Mouse (Mus musculus) lung, embryonic 15.5 days (tissue): Measurements from ENCODE around the gene Shc4. TPM values are rescaled to one million over a fixed set of nuclear protein-coding genes. Genes with fewer than 3 reads are reported as not detected.
A peak's percentile ranks its signal among the peaks of the same experiment; 100 is the strongest.

ENCODE experiments used
- ATAC-seq: fragments of 200-750 bp; cut with Nextera tagmentation; 2 replicates; pipeline ENCODE4 v1.8.0; 2017; ENCODE audit warnings: moderate number of reproducible peaks, borderline replicate concordance; ENCODE audit not compliant: low FRiP score, low TSS enrichment; ENCODE audit errors: extremely low read depth
- H3K27ac ChIP-seq: fragments of 300-500 bp; sonication (generic); 2 replicates; pipeline ENCODE4 v1.5.1; 2015; ENCODE audit warnings: moderate library complexity, mild to moderate bottlenecking, inconsistent platforms
- H3K27me3 ChIP-seq: fragments of 300-500 bp; sonication (generic); 2 replicates; pipeline ENCODE4 v1.6.1; 2015; ENCODE audit warnings: inconsistent platforms
- H3K36me3 ChIP-seq: fragments of 300-500 bp; sonication (generic); 2 replicates; pipeline ENCODE4 v1.6.1; 2015; ENCODE audit warnings: inconsistent platforms
- H3K4me1 ChIP-seq: fragments of 300-500 bp; sonication (generic); 2 replicates; pipeline ENCODE4 v1.6.1; 2015; ENCODE audit warnings: inconsistent platforms
- H3K4me2 ChIP-seq: fragments of 300-500 bp; sonication (generic); 2 replicates; pipeline ENCODE4 v1.6.1; 2015; ENCODE audit warnings: inconsistent platforms, mild to moderate bottlenecking, moderate library complexity
- H3K4me3 ChIP-seq: fragments of 300-500 bp; sonication (generic); 2 replicates; pipeline ENCODE4 v1.5.1; 2015; ENCODE audit warnings: mild to moderate bottlenecking, inconsistent platforms
- H3K9ac ChIP-seq: fragments of 300-500 bp; sonication (generic); 2 replicates; pipeline ENCODE4 v1.6.1; 2015; ENCODE audit warnings: inconsistent platforms
- H3K9me3 ChIP-seq: fragments of 300-500 bp; sonication (generic); 2 replicates; pipeline ENCODE4 v1.6.1; 2016; ENCODE audit warnings: inconsistent platforms
- WGBS: fragments of 180-500 bp; shearing (Covaris S2); methylation state at CpG from one replicate; pipeline ENCODE4 v1.1.7; 2015; 5-methylcytosine and 5-hydroxymethylcytosine counted together
- polyA plus RNA-seq: library from polyadenylated mRNA; unstranded; fragments of >200 nt; fragmentation: Nextera tagmentation; extraction: Ambion mirVana; gene quantifications from 2 replicates; pipeline ENCODE4 v1.2.1, GENCODE M21; 2015

The Shc4 gene
- polyA plus RNA-seq, 1 experiment from 2014 or later, result 1.3 TPM

DNA sequence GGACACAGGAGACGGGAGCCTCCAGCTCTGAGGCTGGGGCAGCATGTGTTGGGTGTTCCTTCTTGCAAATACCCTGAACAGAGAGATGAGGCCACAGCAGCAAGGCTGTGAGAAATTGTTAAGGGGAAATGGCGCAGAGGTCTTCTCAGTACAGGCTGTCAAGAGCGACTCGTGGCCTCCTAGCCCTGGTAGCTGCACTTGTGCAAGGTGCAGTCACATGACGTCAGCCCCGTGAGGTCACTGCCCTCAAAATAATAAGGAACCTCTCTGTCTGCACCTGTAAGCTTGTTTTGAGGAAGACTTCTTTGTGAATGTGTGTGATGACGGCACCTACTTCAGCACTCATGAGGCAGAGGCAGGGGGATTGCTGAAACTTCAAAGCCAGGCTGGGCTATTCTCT, 40.1 kb downstream of the Shc4 start:
- Histone ChIP-seq H3K36me3 (no peaks in the 10 kb centered on the region), H3K9me3 (no peaks in the 10 kb centered on the region), H3K4me2 (no peak overlapping the region), H3K4me3 (no peak overlapping the region), H3K4me1 (peaks cover 10% of the 10 kb centered on the region; the same call in 1 of the 2 replicates), H3K27me3 (peaks cover 11% of the 10 kb centered on the region; the same call in 1 of the 2 replicates), H3K9ac (no peak overlapping the region), H3K27ac (no peak overlapping the region)
- ATAC-seq, result no peak
- 70% methylated on average over 7 of the region's 7 CpGs for WGBS

DNA sequence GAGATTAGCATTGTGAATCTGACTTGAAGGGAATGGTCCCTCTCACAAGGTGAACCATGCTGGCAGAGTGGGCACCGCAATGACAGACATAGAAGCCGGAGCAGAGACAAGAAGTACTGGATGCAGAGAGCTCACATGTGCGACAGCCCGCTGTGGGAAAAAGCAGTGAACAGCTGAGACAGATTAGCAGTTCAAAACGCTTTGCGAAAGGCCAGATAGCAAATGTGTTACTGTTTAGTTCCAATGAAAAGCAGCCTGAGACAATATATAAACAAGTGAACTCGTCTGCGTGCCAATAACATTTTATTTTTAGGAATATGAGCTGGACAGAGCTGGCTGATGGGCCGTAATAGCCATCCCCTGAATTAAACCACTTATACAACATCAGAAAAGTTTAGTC, 42.1 kb downstream of the Shc4 start:
- peak; percentile 41; the same call in 1 of the 2 replicates for ATAC-seq

DNA sequence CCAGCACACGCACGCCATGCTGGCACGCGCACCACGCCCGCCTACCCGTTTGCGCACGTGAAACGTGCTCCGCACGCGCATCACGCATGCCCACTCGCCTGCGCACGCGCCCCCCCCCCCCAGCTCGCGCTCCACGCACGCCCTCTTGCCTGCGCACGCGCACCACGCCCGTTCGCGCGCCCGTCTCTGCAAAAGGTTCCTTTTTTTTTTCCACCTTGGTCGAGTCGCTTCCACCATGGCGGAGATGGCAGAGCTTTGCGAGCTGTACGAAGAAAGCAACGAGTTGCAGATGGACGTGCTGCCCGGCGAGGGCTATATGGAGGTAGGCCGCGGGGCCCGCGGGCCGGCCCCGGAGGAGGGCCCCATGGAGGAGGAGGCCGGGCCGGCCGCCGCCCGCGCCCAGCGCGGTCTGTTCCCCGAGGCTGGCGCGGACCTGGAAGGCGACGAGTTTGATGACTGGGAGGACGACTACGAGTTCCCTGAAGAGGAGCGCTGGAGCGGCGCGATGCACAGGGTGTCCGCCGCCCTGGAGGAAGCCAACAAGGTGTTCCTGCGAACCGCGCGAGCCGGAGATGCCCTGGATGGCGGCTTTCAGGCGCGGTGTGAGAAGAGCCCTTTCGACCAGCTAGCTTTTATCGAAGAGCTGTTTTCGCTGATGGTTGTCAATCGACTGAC, 50.9 kb downstream of the Shc4 start, which contains the start of gene Eid1:
Gene Eid1, plus strand, starts transcription at position 139 of the 675 bp plus-strand sequence.
- H3K4me2 ChIP-seq, result peak within 1 kb of the TSS; percentile 81
- peak within 1 kb of the TSS; percentile 80 for H3K9ac ChIP-seq
- under 1% methylated on average over 66 of the region's 79 CpGs for WGBS
- H3K27ac ChIP-seq, result peak within 1 kb of the TSS; percentile 80
- peak within 1 kb of the TSS; percentile 82 for H3K4me3 ChIP-seq
- ATAC-seq, result peak; percentile 92
- no peaks in the 10 kb centered on the region for H3K9me3 ChIP-seq
- no peaks in the 10 kb centered on the region for H3K36me3 ChIP-seq
- peaks cover 9% of the 10 kb centered on the region for H3K4me1 ChIP-seq
- no peaks in the 10 kb centered on the region for H3K27me3 ChIP-seq

More for the DNA sequence above, 42.1 kb downstream of the Shc4 start:
- Histone ChIP-seq H3K9me3 (no peaks in the 10 kb centered on the region), H3K4me1 (peaks cover 10% of the 10 kb centered on the region; the same call in 1 of the 2 replicates), H3K9ac (no peak overlapping the region), H3K27me3 (peaks cover 11% of the 10 kb centered on the region; the same call in 1 of the 2 replicates), H3K36me3 (no peaks in the 10 kb centered on the region), H3K4me3 (no peak overlapping the region), H3K27ac (no peak overlapping the region), H3K4me2 (no peak overlapping the region)
- WGBS, result 48% methylated on average over 9 of the region's 9 CpGs

DNA sequence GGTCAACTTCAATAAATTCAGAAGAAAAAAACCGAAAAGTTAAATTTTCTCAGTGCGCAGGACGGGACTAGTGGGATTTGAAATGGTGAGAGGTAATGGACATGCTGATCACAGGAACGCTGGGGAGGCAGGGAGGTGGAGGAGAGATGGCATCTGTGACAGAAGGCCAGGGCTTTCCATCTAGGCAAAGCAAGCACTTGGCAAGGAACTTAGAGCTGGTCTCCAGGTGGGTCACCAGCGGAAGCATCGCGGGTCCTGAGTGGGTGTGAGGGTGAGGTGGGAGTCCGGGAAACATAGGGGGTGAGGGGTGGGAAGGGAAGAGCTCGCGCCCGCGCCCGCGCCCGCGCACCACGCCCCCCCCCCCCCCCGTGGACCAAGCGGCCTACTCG, 51.4 kb downstream of the Shc4 start:
- Histone ChIP-seq H3K4me2 (peak overlapping the region; percentile 81), H3K27me3 (no peaks in the 10 kb centered on the region), H3K9me3 (no peaks in the 10 kb centered on the region), H3K4me1 (peaks cover 9% of the 10 kb centered on the region), H3K9ac (peak overlapping the region; percentile 80), H3K36me3 (no peaks in the 10 kb centered on the region), H3K4me3 (peak overlapping the region; percentile 82), H3K27ac (peak overlapping the region; percentile 80)
- ATAC-seq, result no peak
- WGBS, result 23% methylated on average over 8 of the region's 20 CpGs

DNA sequence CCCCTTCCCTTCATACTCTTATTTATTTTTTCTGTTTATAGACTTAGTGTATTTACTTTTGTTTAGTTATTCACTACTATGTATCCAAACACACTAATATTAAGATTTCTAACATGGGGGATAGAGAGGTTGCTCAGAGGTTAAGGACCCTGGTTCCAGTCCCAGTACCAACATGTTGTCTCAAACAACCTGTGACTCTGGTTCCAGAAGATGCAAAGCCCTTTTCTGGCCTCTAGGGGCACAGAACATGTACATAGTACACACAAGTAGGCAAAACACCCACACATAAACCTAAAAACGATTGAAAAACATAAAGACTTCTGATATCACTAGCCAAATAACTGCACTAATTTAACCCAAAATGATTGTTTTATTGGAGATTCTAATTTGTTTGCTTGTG, 53.1 kb downstream of the Shc4 start:
- ATAC-seq, result no peak
- no peaks in the 10 kb centered on the region for H3K9me3 ChIP-seq

DNA sequence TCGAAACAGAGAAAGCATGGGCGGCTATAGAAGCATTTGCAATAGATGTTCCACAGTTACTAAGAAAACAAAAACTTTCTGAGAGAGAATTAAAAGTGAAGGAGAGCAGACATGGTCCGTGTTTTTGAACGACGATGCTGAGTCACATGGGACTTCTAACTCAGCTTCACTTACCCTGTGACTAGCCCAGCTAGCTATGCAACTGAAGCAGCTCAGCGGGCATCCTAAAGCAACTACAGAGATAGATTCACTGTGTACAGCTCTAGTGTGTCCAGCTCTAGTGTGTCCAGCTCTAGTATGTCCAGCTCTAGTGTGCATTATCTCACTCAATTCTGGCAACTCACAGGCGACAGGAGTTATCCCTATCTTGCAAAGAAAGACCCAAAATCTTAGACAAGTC, 56.2 kb downstream of the Shc4 start:
- no peak for ATAC-seq
- no peaks in the 10 kb centered on the region for H3K36me3 ChIP-seq
- H3K27ac ChIP-seq, result no peak overlapping the region
- H3K4me2 ChIP-seq, result no peak overlapping the region
- H3K27me3 ChIP-seq, result no peaks in the 10 kb centered on the region
- H3K4me1 ChIP-seq, result no peaks in the 10 kb centered on the region
- no peaks in the 10 kb centered on the region for H3K9me3 ChIP-seq
- no peak overlapping the region for H3K9ac ChIP-seq
- 79% methylated on average over 7 of the region's 7 CpGs for WGBS
- H3K4me3 ChIP-seq, result no peak overlapping the region

More for the DNA sequence above, 53.1 kb downstream of the Shc4 start:
- Histone ChIP-seq H3K36me3 (no peaks in the 10 kb centered on the region), H3K4me1 (peaks cover 9% of the 10 kb centered on the region), H3K9ac (no peak overlapping the region), H3K4me3 (no peak overlapping the region), H3K27ac (no peak overlapping the region), H3K27me3 (no peaks in the 10 kb centered on the region), H3K4me2 (no peak overlapping the region)
- WGBS, result 36% methylated on average over 1 of the region's 1 CpGs

DNA sequence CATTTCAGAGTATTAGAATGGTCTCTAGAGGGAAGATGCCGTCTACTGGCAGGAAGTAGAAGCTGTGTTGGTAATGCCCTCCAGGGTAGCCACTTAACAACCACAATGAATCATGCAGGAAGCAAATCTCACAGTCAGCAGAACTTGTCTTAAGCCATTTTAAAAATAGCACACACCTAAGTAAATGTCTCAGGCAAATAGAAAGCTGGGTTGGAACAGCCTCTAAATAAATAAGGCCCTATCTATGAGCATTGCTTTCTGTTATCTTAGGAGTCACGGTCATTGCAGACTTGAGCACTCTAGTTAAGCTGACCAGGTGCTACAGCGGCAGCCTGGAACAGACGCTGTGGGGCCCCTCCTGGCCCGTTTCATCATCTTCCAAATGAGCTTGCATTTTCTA, 56.8 kb downstream of the Shc4 start:
- ATAC-seq, result no peak
- H3K9me3 ChIP-seq, result no peaks in the 10 kb centered on the region
- H3K9ac ChIP-seq, result no peak overlapping the region
- H3K4me1 ChIP-seq, result no peaks in the 10 kb centered on the region
- no peaks in the 10 kb centered on the region for H3K27me3 ChIP-seq
- no peak overlapping the region for H3K27ac ChIP-seq
- H3K36me3 ChIP-seq, result no peaks in the 10 kb centered on the region
- WGBS, result 33% methylated on average over 5 of the region's 5 CpGs
- H3K4me2 ChIP-seq, result no peak overlapping the region
- H3K4me3 ChIP-seq, result no peak overlapping the region

DNA sequence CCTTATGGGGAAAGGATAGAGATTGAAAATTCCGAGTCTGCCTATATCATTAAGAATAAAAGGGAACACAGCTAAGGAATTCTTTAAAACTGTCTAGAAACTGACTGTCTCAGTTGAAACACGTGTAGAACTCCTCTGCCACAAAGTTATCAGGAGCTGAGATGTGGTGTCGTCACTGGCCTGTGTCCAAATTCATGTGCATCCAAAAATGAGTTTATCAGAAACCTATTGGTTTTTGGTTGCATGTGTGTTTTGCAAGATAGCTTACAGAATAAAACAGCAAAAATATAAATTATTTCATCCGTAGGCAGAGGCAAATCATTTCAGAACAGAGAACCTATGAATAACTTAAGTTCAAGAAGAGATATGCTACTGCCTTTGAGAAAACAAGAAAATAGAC, 57.3 kb downstream of the Shc4 start:
- no peaks in the 10 kb centered on the region for H3K36me3 ChIP-seq
- H3K9ac ChIP-seq, result no peak overlapping the region
- no peaks in the 10 kb centered on the region for H3K9me3 ChIP-seq
- H3K4me1 ChIP-seq, result no peaks in the 10 kb centered on the region
- 62% methylated on average over 4 of the region's 4 CpGs for whole genome bisulfite sequencing
- no peak overlapping the region for H3K4me3 ChIP-seq
- H3K27me3 ChIP-seq, result no peaks in the 10 kb centered on the region
- no peak for ATAC-seq
- no peak overlapping the region for H3K4me2 ChIP-seq
- no peak overlapping the region for H3K27ac ChIP-seq

GRCm38 (mm10) chr2:125665909-125666308, 58.0 kb downstream of the Shc4 start:
- H3K9me3 ChIP-seq, result no peaks in the 10 kb centered on the region
- no peak overlapping the region for H3K27ac ChIP-seq
- no peaks in the 10 kb centered on the region for H3K36me3 ChIP-seq
- 80% methylated on average over 4 of the region's 4 CpGs for WGBS
- H3K27me3 ChIP-seq, result no peaks in the 10 kb centered on the region
- no peak overlapping the region for H3K4me3 ChIP-seq
- H3K9ac ChIP-seq, result no peak overlapping the region
- peaks cover 1% of the 10 kb centered on the region; the same call in 1 of the 2 replicates for H3K4me1 ChIP-seq
- no peak for ATAC-seq
- no peak overlapping the region for H3K4me2 ChIP-seq

DNA sequence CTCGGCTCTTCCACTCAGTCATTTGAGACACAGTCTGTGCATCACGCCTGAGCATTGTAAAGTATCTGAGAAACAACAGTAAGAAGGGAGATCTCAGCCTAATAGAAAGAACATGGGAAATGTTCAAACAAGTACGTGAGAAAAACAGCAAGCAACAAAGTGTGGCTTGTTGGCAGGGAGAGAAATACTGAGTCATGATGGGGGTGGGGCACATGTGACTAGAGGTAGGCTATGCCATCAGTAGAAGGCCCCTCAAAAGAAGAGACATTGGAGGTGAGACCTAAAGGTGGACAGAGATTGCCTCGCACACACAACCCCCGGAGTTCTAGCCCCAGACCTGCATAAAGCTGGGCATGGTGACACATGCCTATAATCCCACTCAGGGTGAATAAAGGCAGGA, 58.7 kb downstream of the Shc4 start:
- no peaks in the 10 kb centered on the region for H3K36me3 ChIP-seq
- no peak for ATAC-seq
- WGBS, result 84% methylated on average over 5 of the region's 5 CpGs

GRCm38 (mm10) chr2:125662517-125662916, 61.4 kb downstream of the Shc4 start:
- 94% methylated on average over 3 of the region's 3 CpGs for WGBS
- no peak overlapping the region for H3K4me3 ChIP-seq
- H3K9me3 ChIP-seq, result no peaks in the 10 kb centered on the region
- no peak for ATAC-seq
- no peak overlapping the region for H3K4me2 ChIP-seq
- H3K27me3 ChIP-seq, result no peaks in the 10 kb centered on the region
- no peak overlapping the region for H3K27ac ChIP-seq
- H3K36me3 ChIP-seq, result no peaks in the 10 kb centered on the region
- no peak overlapping the region for H3K9ac ChIP-seq
- peaks cover 9% of the 10 kb centered on the region; the same call in 1 of the 2 replicates for H3K4me1 ChIP-seq

More for the DNA sequence above, 58.7 kb downstream of the Shc4 start:
- H3K4me2 ChIP-seq, result no peak overlapping the region
- H3K4me3 ChIP-seq, result no peak overlapping the region
- no peak overlapping the region for H3K9ac ChIP-seq
- no peaks in the 10 kb centered on the region for H3K9me3 ChIP-seq
- H3K4me1 ChIP-seq, result peaks cover 8% of the 10 kb centered on the region; the same call in 1 of the 2 replicates
- no peak overlapping the region for H3K27ac ChIP-seq
- no peaks in the 10 kb centered on the region for H3K27me3 ChIP-seq

DNA sequence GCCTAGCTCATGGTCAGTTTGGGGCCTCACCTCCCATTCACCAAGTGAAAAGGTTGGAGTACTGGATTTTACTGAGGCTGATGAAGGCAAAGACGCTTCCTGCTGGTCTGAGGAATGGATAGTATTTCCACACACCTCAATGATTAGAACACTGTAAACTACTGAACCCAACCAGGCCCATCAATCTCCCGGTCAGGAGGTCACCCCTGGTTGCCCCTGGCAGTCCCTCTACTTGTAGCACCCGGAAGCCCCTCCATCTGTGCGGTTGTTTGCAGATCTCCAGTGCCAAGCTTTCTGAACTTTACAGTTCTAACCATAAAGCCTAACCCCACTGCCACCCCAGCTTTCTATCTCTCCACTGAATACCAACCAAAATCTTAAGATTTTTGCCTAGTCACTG, 62.8 kb downstream of the Shc4 start:
- peak overlapping the region; percentile 33; the same call in 1 of the 2 replicates for H3K4me3 ChIP-seq
- no peak for ATAC-seq

More for the DNA sequence above, 62.8 kb downstream of the Shc4 start:
- Histone ChIP-seq H3K27me3 (no peaks in the 10 kb centered on the region), H3K36me3 (no peaks in the 10 kb centered on the region), H3K9ac (peak overlapping the region; percentile 25; the same call in 1 of the 2 replicates), H3K27ac (no peak overlapping the region), H3K4me1 (peaks cover 9% of the 10 kb centered on the region; the same call in 1 of the 2 replicates), H3K4me2 (peak overlapping the region; percentile 64), H3K9me3 (no peaks in the 10 kb centered on the region)
- 47% methylated on average over 4 of the region's 4 CpGs for WGBS
